Mouse (Mus musculus) myocyte (in vitro differentiated cells): ENCODE measurements around the gene Ptprb.

Experiments
- MAX ChIP-seq: IDR thresholded peaks from one replicate; pipeline ENCODE4 v1.6.1; 2011; ENCODE audit warnings: low read depth, mild to moderate bottlenecking, control low read depth
- MYOG ChIP-seq, 3 experiments: IDR thresholded peaks; one replicate each; pipeline ENCODE4 v1.6.1; 2011; ENCODE audit warnings: control low read depth in 2 of 3, low read depth in 2 of 3, mild to moderate bottlenecking in 2 of 3; ENCODE audit not compliant: insufficient read length in 2 of 3, control insufficient read depth in 1 of 3, insufficient read depth in 1 of 3
- POLR2A ChIP-seq: IDR thresholded peaks from one replicate; pipeline ENCODE4 v1.6.1; 2011; ENCODE audit warnings: low read depth, mild to moderate bottlenecking, control low read depth, moderate library complexity; ENCODE audit not compliant: insufficient read length
- POLR2AphosphoS2 ChIP-seq: IDR thresholded peaks from one replicate; pipeline ENCODE4 v1.6.1; 2011; ENCODE audit warnings: low read depth, control low read depth; ENCODE audit not compliant: insufficient read length
- TCF12 ChIP-seq: IDR thresholded peaks from one replicate; pipeline ENCODE4 v1.6.1; 2011; ENCODE audit warnings: mild to moderate bottlenecking, control low read depth; ENCODE audit not compliant: poor library complexity, insufficient read depth, severe bottlenecking
- USF1 ChIP-seq: IDR thresholded peaks from one replicate; pipeline ENCODE4 v1.6.1; 2011; ENCODE audit warnings: low read depth, mild to moderate bottlenecking, control low read depth, moderate library complexity

- TF ChIP-seq POLR2A (no peak), MYOG (IDR thresholded peaks at IDR 0.05; ENCODE audit: control insufficient read depth in 1 of 3, insufficient read depth in 1 of 3, insufficient read length in 2 of 3, low read depth in 2 of 3) (no peak), USF1 (no peak), MAX (no peak), POLR2AphosphoS2 (no peak), TCF12 (no peak)
Measured at GRCm38 (mm10) chr10:116330961-116331510, 55.7 kb downstream of the Ptprb start.
